Mouse (Mus musculus) midbrain, postnatal 0 days (tissue): ENCODE results near the gene Dlgap1. TPM values are rescaled to one million over a fixed set of nuclear protein-coding genes. Genes with fewer than 3 reads are reported as not detected.
"Not testable (repeated sequence)": the region's sequence is repeated elsewhere in the genome, so short reads cannot be mapped to it uniquely, and the experiment has no call there.

Experiments
- ATAC-seq: fragments of 200-750 bp; cut with Nextera tagmentation; 2 replicates; pipeline ENCODE4 v1.8.0; 2017; ENCODE audit warnings: moderate number of reproducible peaks, mild to moderate bottlenecking, moderate TSS enrichment, moderate library complexity; ENCODE audit not compliant: low FRiP score
- DNase-seq: peaks from one replicate; pipeline ENCODE4 v3.0.0-alpha.2; 2015; ENCODE audit warnings: low spot score
- H3K27ac ChIP-seq: fragments of 300-500 bp; sonication (generic); 2 replicates; pipeline ENCODE4 v1.5.1; 2014; ENCODE audit warnings: low read depth, mild to moderate bottlenecking, low read length, mixed read lengths
- H3K27me3 ChIP-seq: fragments of 300-500 bp; sonication (generic); 2 replicates; pipeline ENCODE4 v1.6.1; 2014; ENCODE audit warnings: low read length, control low read depth, mixed read lengths; ENCODE audit not compliant: insufficient read depth
- H3K36me3 ChIP-seq: fragments of 300-500 bp; sonication (generic); 2 replicates; pipeline ENCODE4 v1.6.1; 2014; ENCODE audit warnings: low read length, control low read depth, mixed read lengths; ENCODE audit not compliant: insufficient read depth
- H3K4me1 ChIP-seq: fragments of 300-500 bp; sonication (generic); 2 replicates; pipeline ENCODE4 v1.6.1; 2014; ENCODE audit warnings: mild to moderate bottlenecking, control low read depth, antibody characterized with exemption, low read length, mixed read lengths; ENCODE audit not compliant: insufficient read depth
- H3K4me2 ChIP-seq: fragments of 300-500 bp; sonication (generic); 2 replicates; pipeline ENCODE4 v1.6.1; 2014; ENCODE audit warnings: low read depth, mild to moderate bottlenecking, low read length, mixed read lengths; ENCODE audit not compliant: poor library complexity, severe bottlenecking
- H3K4me3 ChIP-seq: fragments of 300-500 bp; sonication (generic); 2 replicates; pipeline ENCODE4 v1.5.1; 2014; ENCODE audit warnings: low read depth, mild to moderate bottlenecking, low read length, moderate library complexity
- H3K9ac ChIP-seq: fragments of 300-500 bp; sonication (generic); replicated peaks from 2 replicates; pipeline ENCODE4 v1.6.1; 2014; ENCODE audit warnings: mild to moderate bottlenecking, low read length, moderate library complexity, mixed read lengths; ENCODE audit not compliant: poor library complexity, severe bottlenecking
- H3K9me3 ChIP-seq: fragments of 300-500 bp; sonication (generic); 2 replicates; pipeline ENCODE4 v1.6.1; 2016; ENCODE audit warnings: low read length, control low read depth
- CTCF ChIP-seq: IDR thresholded peaks from 2 replicates; pipeline ENCODE4 v1.5.1; 2016; ENCODE audit warnings: antibody characterized with exemption, mild to moderate bottlenecking
- WGBS: fragments of 180-500 bp; shearing (Covaris S2); extraction: QIAGEN DNeasy Blood & Tissue Kit; methylation state at CpG from one replicate; pipeline ENCODE4 v1.1.7; 2014; 5-methylcytosine and 5-hydroxymethylcytosine counted together
- polyA plus RNA-seq: library from polyadenylated mRNA; unstranded; fragments of >200 nt; fragmentation: Nextera tagmentation; extraction: Ambion mirVana; gene quantifications from 2 replicates; pipeline ENCODE4 v1.2.1, GENCODE M21; 2015
- total RNA-seq: library from RNA; depleted of rRNA; stranded (reverse); fragments of >200 nt; gene quantifications from 2 replicates; pipeline ENCODE4 v1.2.3, GENCODE M21; 2014

Dlgap1 gene
- total and polyA plus RNA-seq, 2 experiments from 2014 or later, result 34.9 to 84.8 TPM

DNA sequence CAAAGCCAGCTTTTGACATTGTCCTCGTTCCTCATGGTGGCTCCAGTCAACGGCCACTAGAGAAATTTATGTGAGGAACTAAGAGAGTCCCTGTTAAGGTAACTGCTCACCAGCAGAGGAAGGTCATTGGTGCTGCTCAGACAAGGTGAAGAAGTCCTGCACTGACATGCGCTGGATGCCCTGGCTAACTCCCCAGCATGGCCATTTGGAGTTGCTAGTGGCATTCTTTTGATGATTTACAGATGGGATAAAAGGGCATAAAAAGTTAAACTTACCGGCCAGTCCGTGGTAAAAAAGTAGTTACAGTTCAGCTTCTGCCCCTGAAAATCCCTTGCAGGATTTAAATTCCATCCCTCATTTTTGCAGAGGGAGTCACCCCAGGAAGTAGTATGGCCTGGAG, 841.9 kb downstream of the Dlgap1 start:
- Histone ChIP-seq H3K4me3 (no peak overlapping the region), H3K27ac (no peak overlapping the region), H3K9me3 (no peaks in the 10 kb centered on the region), H3K4me2 (no peak overlapping the region), H3K9ac (no peak overlapping the region), H3K36me3 (no peaks in the 10 kb centered on the region), H3K27me3 (no peaks in the 10 kb centered on the region; the same call in 1 of the 2 replicates), H3K4me1 (no peaks in the 10 kb centered on the region)
- DNase-seq (no peak), ATAC-seq (no peak)
- WGBS, result 88% methylated on average over 5 of the region's 5 CpGs
- TF ChIP-seq CTCF, result no peak

DNA sequence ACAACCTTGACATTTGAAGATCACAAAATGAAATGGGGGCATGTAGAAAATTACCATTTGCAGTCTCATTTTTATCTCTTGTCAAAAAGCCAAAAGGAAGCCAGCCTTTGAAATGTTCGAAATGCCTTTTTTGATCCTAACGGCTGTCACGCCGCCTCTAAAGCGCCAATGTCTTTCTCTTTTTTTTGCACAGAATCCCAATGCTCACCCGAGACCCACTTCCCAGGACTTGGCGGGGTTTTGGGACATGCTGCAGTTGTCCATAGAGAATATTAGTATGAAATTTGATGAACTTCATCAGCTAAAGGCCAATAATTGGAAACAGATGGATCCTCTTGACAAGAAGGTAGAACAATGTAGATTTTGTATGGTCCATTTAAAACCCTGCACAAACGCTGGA, 846.1 kb downstream of the Dlgap1 start:
- H3K4me3 ChIP-seq, result no peak overlapping the region
- ATAC-seq (no peak), DNase-seq (no peak)
- WGBS, result 42% methylated on average over 8 of the region's 8 CpGs
- no peak overlapping the region for H3K9ac ChIP-seq
- H3K27ac ChIP-seq, result no peak overlapping the region
- no peaks in the 10 kb centered on the region for H3K9me3 ChIP-seq
- no peaks in the 10 kb centered on the region for H3K36me3 ChIP-seq
- H3K27me3 ChIP-seq, result peaks cover 14% of the 10 kb centered on the region; the same call in 1 of the 2 replicates
- no peaks in the 10 kb centered on the region for H3K4me1 ChIP-seq
- H3K4me2 ChIP-seq, result no peak overlapping the region
- TF ChIP-seq CTCF, result no peak

DNA sequence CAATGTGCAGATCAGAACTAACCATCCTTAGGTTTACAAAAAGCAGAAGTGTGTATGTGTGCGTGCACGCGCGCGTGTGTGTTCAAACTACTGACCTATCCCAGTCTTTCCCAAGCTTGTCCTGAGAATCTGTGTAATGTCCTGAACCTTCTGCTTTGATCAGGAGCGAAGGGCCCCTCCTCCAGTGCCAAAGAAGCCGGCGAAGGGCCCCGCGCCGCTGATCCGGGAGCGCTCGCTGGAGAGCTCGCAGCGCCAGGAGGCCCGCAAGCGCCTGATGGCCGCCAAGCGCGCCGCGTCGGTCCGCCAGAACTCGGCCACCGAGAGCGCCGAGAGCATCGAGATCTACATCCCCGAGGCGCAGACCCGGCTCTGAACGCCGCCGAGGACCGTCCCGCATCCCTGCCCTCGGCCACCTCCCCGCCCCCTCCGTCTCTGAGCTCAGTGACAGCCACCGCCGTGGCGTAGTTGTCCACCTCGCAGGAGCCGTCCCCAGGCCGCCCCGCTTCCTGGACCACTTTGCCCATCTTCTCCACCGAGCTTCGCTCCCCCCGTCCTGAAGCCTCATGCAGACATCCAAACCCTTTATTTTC, 849.1 kb downstream of the Dlgap1 start:
- WGBS, result 7% methylated on average over 51 of the region's 51 CpGs
- Histone ChIP-seq H3K9me3 (no peaks in the 10 kb centered on the region), H3K4me1 (no peaks in the 10 kb centered on the region), H3K9ac (peak overlapping the region; percentile 36), H3K27ac (no peak overlapping the region), H3K4me2 (peak overlapping the region; percentile 77), H3K4me3 (peak overlapping the region; percentile 45), H3K27me3 (peaks cover 14% of the 10 kb centered on the region; the same call in 1 of the 2 replicates), H3K36me3 (no peaks in the 10 kb centered on the region)
- ATAC-seq (0 out of 2 replicates have a peak, but pooled peaks have one; percentile 34), DNase-seq (no peak)
- no peak for TF ChIP-seq CTCF

DNA sequence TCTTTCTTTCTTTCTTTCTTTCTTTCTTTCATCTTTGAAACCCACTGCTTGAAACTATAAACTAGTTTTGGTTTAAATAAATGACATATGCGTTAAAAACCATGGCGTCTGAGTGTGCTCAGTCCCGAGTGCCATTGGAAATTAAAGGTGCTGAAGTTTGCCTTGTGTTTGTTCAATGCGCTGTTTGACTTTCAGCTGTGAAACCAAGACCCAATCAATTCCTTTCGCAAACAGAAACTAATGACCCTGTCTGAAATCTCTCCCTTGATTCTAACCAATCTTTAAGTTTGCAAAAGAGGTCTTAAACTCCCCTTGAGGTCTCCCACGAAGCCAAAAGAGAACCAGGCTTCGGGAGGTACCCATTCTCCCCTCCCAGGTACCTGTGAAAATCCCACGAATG, 854.2 kb downstream of the Dlgap1 start:
- 86% methylated on average over 8 of the region's 8 CpGs for WGBS
- Histone ChIP-seq H3K27me3 (peaks cover 8% of the 10 kb centered on the region; the same call in 1 of the 2 replicates), H3K4me2 (no peak overlapping the region), H3K27ac (no peak overlapping the region), H3K36me3 (no peaks in the 10 kb centered on the region), H3K9me3 (no peaks in the 10 kb centered on the region), H3K4me3 (no peak overlapping the region), H3K4me1 (no peaks in the 10 kb centered on the region), H3K9ac (no peak overlapping the region)
- no peak for DNase-seq
- ATAC-seq, result no peak
- TF ChIP-seq CTCF, result no peak

GRCm38 (mm10) chr17:70826227-70826626, 857.4 kb downstream of the Dlgap1 start:
- ATAC-seq (no peak), DNase-seq (no peak)

GRCm38 (mm10) chr17:70827463-70828179, 858.7 kb downstream of the Dlgap1 start:
- DNase-seq, result not testable (repeated sequence)

More at GRCm38 (mm10) chr17:70826227-70826626, 857.4 kb downstream of the Dlgap1 start:
- Histone ChIP-seq H3K4me2 (no peak overlapping the region), H3K27me3 (no peaks in the 10 kb centered on the region), H3K27ac (no peak overlapping the region), H3K9me3 (no peaks in the 10 kb centered on the region), H3K36me3 (no peaks in the 10 kb centered on the region), H3K4me3 (no peak overlapping the region), H3K9ac (no peak overlapping the region), H3K4me1 (no peaks in the 10 kb centered on the region)
- no peak for TF ChIP-seq CTCF
- WGBS, result 85% methylated on average over 12 of the region's 12 CpGs

More at GRCm38 (mm10) chr17:70827463-70828179, 858.7 kb downstream of the Dlgap1 start:
- not testable (repeated sequence) for H3K36me3 ChIP-seq, H3K9me3 ChIP-seq, ATAC-seq, H3K4me3 ChIP-seq, H3K9ac ChIP-seq, H3K27me3 ChIP-seq, H3K4me2 ChIP-seq, H3K4me1 ChIP-seq, H3K27ac ChIP-seq
- WGBS, result 79% methylated on average over 11 of the region's 11 CpGs
